In the genomic region with DNA sequence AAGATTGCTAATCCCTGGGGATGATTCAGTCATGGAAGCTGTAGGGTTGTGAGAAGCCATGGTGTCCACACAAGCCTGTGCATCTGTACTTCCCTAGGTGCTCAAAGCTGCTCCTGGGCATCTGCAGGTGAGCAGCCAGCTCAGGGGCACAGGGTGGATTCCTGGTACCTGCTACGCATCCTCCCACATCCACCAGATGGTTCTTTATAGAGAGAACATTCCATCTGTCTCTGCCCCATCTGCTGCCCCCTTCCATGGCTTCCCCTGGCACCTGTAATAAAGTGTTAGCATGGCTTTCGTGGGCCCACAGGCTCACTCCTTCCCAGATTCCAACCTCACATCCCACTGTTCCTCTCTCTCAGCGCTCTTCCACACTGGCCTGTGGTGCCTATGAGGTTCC, we compare ENCODE assay signal across 19 mouse cellular contexts. TPM values are rescaled to one million over a fixed set of nuclear protein-coding genes. Genes with fewer than 3 reads are reported as not detected.
DNase-seq lines count a peak whose midpoint lies in the region; TF ChIP-seq lines count a peak whose summit lies in the region.
"Had no signal": no experiment of that assay in that cellular context is flagged by ENCODE, and none has a peak within 500 bp of the region (broad histone marks: within the 10 kb centered on the region; RNA-seq: fewer than 3 reads in every experiment).

No protein-coding gene starts in this region.

- H3K27me3 ChIP-seq in cerebellum, adult 2 months (ENCODE audit: control insufficient read depth, insufficient read depth, low read length), result no peaks in the 10 kb centered on the region
- H3K27me3 ChIP-seq: forebrain, embryonic 15.5 days had no signal

- H3K4me1 ChIP-seq in cerebellum, adult 2 months (ENCODE audit: control insufficient read depth, insufficient read depth, low read length), result peaks cover 40% of the 10 kb centered on the region
- H3K4me1 ChIP-seq in cortical plate, adult 2 months (ENCODE audit: control insufficient read depth, insufficient read depth, low read length), result peaks cover 18% of the 10 kb centered on the region
- H3K4me1 ChIP-seq: embryonic facial prominence, embryonic 12.5 days had no signal

- H3K27ac ChIP-seq in cerebellum, adult 2 months (ENCODE audit: insufficient read depth, low read length), result no peak overlapping the region; the same call in 1 of the 2 replicates
- peak overlapping the region; percentile 85 for H3K27ac ChIP-seq in layer of hippocampus, adult 2 months
- H3K27ac ChIP-seq in cortical plate, adult 2 months (ENCODE audit: insufficient read depth, low read length), result peak overlapping the region; percentile 52; the same call in 1 of the 2 replicates
- H3K27ac ChIP-seq: embryonic facial prominence, embryonic 10.5 days; embryonic facial prominence, embryonic 12.5 days had no signal

- no peak overlapping the region for H3K4me3 ChIP-seq in cerebellum, adult 2 months (replicated peaks; ENCODE audit: insufficient read depth, low read depth, low read length)
- no peak overlapping the region for H3K4me3 ChIP-seq in layer of hippocampus, adult 2 months
- H3K4me3 ChIP-seq in cortical plate, adult 2 months (ENCODE audit: insufficient read depth, low read length), result no peak overlapping the region
- H3K4me3 ChIP-seq: embryonic facial prominence, embryonic 10.5 days; embryonic facial prominence, embryonic 12.5 days; forebrain, embryonic 13.5 days; forebrain, embryonic 15.5 days had no signal

- no peak for TF ChIP-seq CTCF in cerebellum, adult 2 months (IDR thresholded peaks at IDR 0.05; ENCODE audit: borderline replicate concordance, insufficient read depth, low read depth, low read length)
- TF ChIP-seq CTCF in layer of hippocampus, adult 2 months (conservative IDR thresholded peaks at IDR 0.05), result no peak
- no peak for TF ChIP-seq CTCF in cortical plate, adult 2 months (IDR thresholded peaks at IDR 0.05; ENCODE audit: extremely low read depth, insufficient read depth, low read length)

- WGBS in cerebellum, adult 2 months, result 75% methylated on average over 3 of the region's 3 CpGs

- peak; percentile 23 for DNase-seq in cerebellum, adult 9-11 months
- no peak for DNase-seq in cerebellum, adult 2 months
- no peak for DNase-seq in layer of hippocampus, adult 2 months (ENCODE audit: low spot score in 2 of 2)
- DNase-seq in layer of hippocampus, postnatal 10 days (ENCODE audit: low spot score in 2 of 2), result no peak
- peak; percentile 53 for DNase-seq in brain, adult 2 months (ENCODE audit: low read depth, low spot score)
- DNase-seq in spleen, adult 18-20 months, result no peak
- DNase-seq in embryo, embryonic 10.5 days (ENCODE audit: low spot score), result no peak
- DNase-seq: adrenal gland, adult 2 months; adrenal gland, postnatal 10 days; adrenal gland, postnatal 25 days; cerebellum, adult 11-12 months; cerebellum, adult 8-10 months; forebrain, postnatal 0 days had no signal

- no peak for TF ChIP-seq POLR2A in cerebellum, adult 2 months (IDR thresholded peaks at IDR 0.05; ENCODE audit: borderline replicate concordance, insufficient read depth, low read length)
- no peak for TF ChIP-seq POLR2A in cortical plate, adult 2 months (IDR thresholded peaks at IDR 0.05; ENCODE audit: extremely low read depth, insufficient read depth, low read length)

RNA-seq across cellular contexts. Expression of a gene that starts 10.7 kb away (rescaled TPM):
- 37.7 and 41.0 TPM in 2 replicates for polyA plus RNA-seq in cerebellum, adult 2 months (2012; rRNA removed)
- 100 to 1,000 TPM; 146 to 148 TPM for total RNA-seq in layer of hippocampus, adult 2 months (2021)
- total RNA-seq in layer of hippocampus, postnatal 10 days (2021), result 10 to 100 TPM; 89.8 to 92.8 TPM
- 62.2 and 66.0 TPM in 2 replicates for polyA plus RNA-seq in cortical plate, adult 2 months (2012; rRNA removed)
- total RNA-seq: MEL had no signal

Comparison
In these comparisons a context has a peak if more than half of its experiments do, and no peak if none do; other contexts are left out.
1. DNase-seq: peak in cerebellum, adult 9-11 months (single experiment) and brain, adult 2 months (single experiment); none in cerebellum, adult 2 months (0 of 2), layer of hippocampus, adult 2 months (0 of 2), layer of hippocampus, postnatal 10 days (0 of 2), spleen, adult 18-20 months (0 of 2) and embryo, embryonic 10.5 days (single experiment).